Mouse (Mus musculus) neural tube, embryonic 12.5 days (tissue): ENCODE results near the gene Schip1. TPM values are rescaled to one million over a fixed set of nuclear protein-coding genes. Genes with fewer than 3 reads are reported as not detected.

Source experiments
- ATAC-seq: fragments of 200-750 bp; cut with Nextera tagmentation; 2 replicates; pipeline ENCODE4 v1.8.0; 2017; ENCODE audit warnings: low read depth, mild to moderate bottlenecking, moderate TSS enrichment, moderate library complexity; ENCODE audit not compliant: low FRiP score
- H3K27ac ChIP-seq: fragments of 300-500 bp; sonication (generic); 2 replicates; pipeline ENCODE4 v1.5.1; 2016
- H3K27me3 ChIP-seq: fragments of 300-500 bp; sonication (generic); replicated peaks from 2 replicates; pipeline ENCODE4 v1.6.1; 2016; ENCODE audit warnings: mild to moderate bottlenecking
- H3K36me3 ChIP-seq: fragments of 300-500 bp; sonication (generic); 2 replicates; pipeline ENCODE4 v1.6.1; 2016; ENCODE audit warnings: mild to moderate bottlenecking
- H3K4me1 ChIP-seq: fragments of 300-500 bp; sonication (generic); 2 replicates; pipeline ENCODE4 v1.6.1; 2016
- H3K4me2 ChIP-seq: fragments of 300-500 bp; sonication (generic); replicated peaks from 2 replicates; pipeline ENCODE4 v1.6.1; 2016; ENCODE audit warnings: mild to moderate bottlenecking
- H3K4me3 ChIP-seq: fragments of 300-500 bp; sonication (generic); 2 replicates; pipeline ENCODE4 v1.5.1; 2016
- H3K9ac ChIP-seq: fragments of 300-500 bp; sonication (generic); 2 replicates; pipeline ENCODE4 v1.6.1; 2016; ENCODE audit warnings: mild to moderate bottlenecking
- H3K9me3 ChIP-seq: fragments of 300-500 bp; sonication (generic); 2 replicates; pipeline ENCODE4 v1.6.1; 2016; ENCODE audit warnings: mild to moderate bottlenecking
- WGBS: fragments of 180-500 bp; shearing (Covaris S2); methylation state at CpG from one replicate; pipeline ENCODE4 v1.1.7; 2016; 5-methylcytosine and 5-hydroxymethylcytosine counted together
- polyA plus RNA-seq: library from polyadenylated mRNA; unstranded; fragments of >200 nt; fragmentation: Nextera tagmentation; extraction: Ambion mirVana; gene quantifications from 2 replicates; pipeline ENCODE4 v1.2.1, GENCODE M21; 2016

Schip1 gene
- polyA plus RNA-seq, 1 experiment from 2014 or later = 113 TPM

DNA sequence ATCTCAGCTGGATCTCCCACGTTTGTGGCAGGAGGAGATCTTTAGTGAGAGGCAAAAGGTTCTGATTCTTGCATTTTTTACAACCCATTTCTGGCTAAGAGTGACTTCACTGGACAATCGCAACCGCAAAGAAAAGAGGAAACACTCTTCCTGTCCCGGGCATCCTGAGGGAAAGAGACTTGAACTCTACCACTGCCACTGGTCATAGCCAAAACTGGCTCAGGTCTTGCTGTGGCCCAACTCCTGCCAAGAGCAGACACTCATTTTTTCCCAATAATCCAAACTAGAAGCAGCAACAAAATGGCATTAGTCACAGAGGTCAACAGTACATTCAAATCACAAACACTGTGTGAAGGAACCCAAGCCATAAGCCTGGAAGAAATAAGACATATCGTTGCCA lies 597.8 kb downstream of the Schip1 start:
- H3K9ac ChIP-seq = no peak overlapping the region
- WGBS = 84% methylated on average over 5 of the region's 5 CpGs
- no peaks in the 10 kb centered on the region for H3K27me3 ChIP-seq
- no peaks in the 10 kb centered on the region for H3K36me3 ChIP-seq
- H3K4me1 ChIP-seq = peaks cover 4% of the 10 kb centered on the region; the same call in 1 of the 2 replicates
- no peaks in the 10 kb centered on the region for H3K9me3 ChIP-seq
- no peak overlapping the region for H3K27ac ChIP-seq
- H3K4me2 ChIP-seq = no peak overlapping the region
- no peak for ATAC-seq
- H3K4me3 ChIP-seq = no peak overlapping the region

DNA sequence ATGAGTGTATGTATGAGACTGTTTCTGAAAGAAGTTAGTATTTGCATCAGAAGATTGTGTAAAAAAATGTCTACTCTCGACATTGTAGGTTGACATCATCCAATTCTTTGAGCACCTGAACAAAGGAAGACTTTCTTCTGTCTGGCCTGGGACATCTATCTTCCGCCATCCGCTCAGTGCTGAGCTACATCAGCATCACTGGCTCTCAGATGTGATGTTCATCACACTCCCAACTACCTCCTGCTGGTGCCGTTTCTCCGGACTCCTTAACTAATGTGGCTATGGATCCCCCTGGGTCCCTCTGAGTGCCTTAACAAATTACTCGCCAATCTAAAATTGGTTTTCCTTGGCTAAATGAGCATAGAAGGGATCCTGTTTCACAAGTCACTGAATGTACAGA lies 599.7 kb downstream of the Schip1 start:
- H3K27ac ChIP-seq = no peak overlapping the region
- 66% methylated on average over 6 of the region's 6 CpGs for WGBS
- no peak for ATAC-seq

DNA sequence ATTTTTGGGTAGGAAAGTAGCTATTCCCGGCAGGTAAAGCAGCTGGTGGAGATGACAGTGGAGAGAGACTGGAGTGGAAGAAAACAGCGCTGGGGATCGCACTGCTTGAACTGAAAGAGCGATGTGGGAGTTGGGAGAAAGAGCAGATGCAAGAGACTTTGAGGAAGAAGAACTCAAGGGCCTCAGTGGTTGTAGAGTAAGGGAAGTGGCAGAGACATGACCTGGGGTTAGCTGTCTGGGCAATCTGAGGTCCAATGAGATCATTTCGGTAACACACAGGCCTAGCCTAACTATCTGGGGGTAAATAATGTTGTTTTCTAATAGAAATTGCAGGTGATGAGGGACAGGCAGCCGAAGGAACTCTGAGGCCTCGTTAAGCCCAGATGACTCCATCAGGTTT lies 601.8 kb downstream of the Schip1 start:
- Histone ChIP-seq H3K27me3 (no peaks in the 10 kb centered on the region), H3K36me3 (no peaks in the 10 kb centered on the region), H3K9me3 (no peaks in the 10 kb centered on the region), H3K27ac (no peak overlapping the region), H3K4me3 (no peak overlapping the region), H3K4me1 (peaks cover 4% of the 10 kb centered on the region; the same call in 1 of the 2 replicates), H3K9ac (no peak overlapping the region), H3K4me2 (no peak overlapping the region)
- WGBS = 96% methylated on average over 7 of the region's 7 CpGs
- no peak for ATAC-seq

More for the DNA sequence above, 599.7 kb downstream of the Schip1 start:
- H3K9me3 ChIP-seq = no peaks in the 10 kb centered on the region
- H3K9ac ChIP-seq = no peak overlapping the region
- no peak overlapping the region for H3K4me3 ChIP-seq
- H3K27me3 ChIP-seq = no peaks in the 10 kb centered on the region
- H3K4me2 ChIP-seq = no peak overlapping the region
- no peaks in the 10 kb centered on the region for H3K36me3 ChIP-seq
- peaks cover 4% of the 10 kb centered on the region; the same call in 1 of the 2 replicates for H3K4me1 ChIP-seq

- no peak overlapping the region for H3K4me2 ChIP-seq
- H3K36me3 ChIP-seq = no peaks in the 10 kb centered on the region
- H3K27me3 ChIP-seq = no peaks in the 10 kb centered on the region
- 94% methylated on average over 1 of the region's 1 CpGs for WGBS
- no peak overlapping the region for H3K4me3 ChIP-seq
- peaks cover 4% of the 10 kb centered on the region; the same call in 1 of the 2 replicates for H3K4me1 ChIP-seq
- no peak overlapping the region for H3K9ac ChIP-seq
- no peaks in the 10 kb centered on the region for H3K9me3 ChIP-seq
- H3K27ac ChIP-seq = no peak overlapping the region
- no peak for ATAC-seq
Observed at GRCm38 (mm10) chr3:68667852-68668251, 603.2 kb downstream of the Schip1 start.

DNA sequence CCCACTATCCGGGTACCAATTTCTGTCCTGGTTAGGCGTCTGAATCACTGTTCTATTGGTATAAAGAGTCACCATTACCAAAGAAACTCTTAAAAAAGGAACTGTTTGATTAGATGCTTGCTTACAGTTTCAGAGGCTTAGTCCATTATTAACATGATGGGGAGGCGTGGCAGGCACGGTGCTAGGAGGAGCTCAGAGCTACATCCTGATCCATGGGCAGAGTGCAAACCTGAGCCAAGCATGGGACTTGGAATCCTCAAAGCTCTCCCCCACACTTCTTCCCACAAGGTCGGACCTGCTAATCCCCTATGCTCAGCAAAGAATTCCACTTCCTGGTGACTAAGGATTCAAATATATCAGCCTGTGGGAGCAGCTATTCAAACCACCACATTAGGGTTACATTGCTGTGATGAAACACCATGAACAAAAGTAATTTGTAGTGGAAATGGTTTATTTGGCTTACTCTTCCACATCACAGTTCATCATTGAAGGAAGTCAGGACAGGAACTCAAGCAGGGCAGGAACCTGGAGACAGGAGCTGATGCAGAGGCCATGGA lies 604.9 kb downstream of the Schip1 start:
- Histone ChIP-seq H3K27ac (no peak overlapping the region), H3K9ac (no peak overlapping the region), H3K9me3 (no peaks in the 10 kb centered on the region), H3K27me3 (no peaks in the 10 kb centered on the region), H3K36me3 (no peaks in the 10 kb centered on the region), H3K4me1 (no peaks in the 10 kb centered on the region), H3K4me2 (no peak overlapping the region), H3K4me3 (no peak overlapping the region)
- whole genome bisulfite sequencing = 87% methylated on average over 5 of the region's 5 CpGs
- no peak for ATAC-seq

DNA sequence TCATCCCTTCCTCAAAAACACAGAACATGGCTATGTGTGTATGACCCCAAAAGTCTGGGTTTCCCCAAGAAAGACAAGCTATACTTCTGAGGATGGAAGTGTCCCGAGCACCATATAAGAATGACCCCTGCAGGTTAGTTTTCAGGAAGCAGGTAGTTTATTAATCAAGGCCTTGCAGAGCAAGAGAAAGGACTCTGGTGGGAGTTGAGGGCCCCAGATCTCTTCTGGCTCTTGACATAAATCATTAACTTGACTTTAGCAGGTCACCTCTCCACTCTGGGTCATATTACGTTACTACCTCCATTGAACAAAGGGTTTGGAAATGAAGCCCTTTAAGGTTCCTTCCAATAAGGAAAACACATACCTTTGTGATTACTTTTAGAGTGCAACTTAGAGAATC lies 610.1 kb downstream of the Schip1 start:
- Histone ChIP-seq H3K4me2 (no peak overlapping the region), H3K9me3 (no peaks in the 10 kb centered on the region), H3K4me1 (no peaks in the 10 kb centered on the region), H3K36me3 (no peaks in the 10 kb centered on the region), H3K4me3 (no peak overlapping the region), H3K9ac (no peak overlapping the region), H3K27me3 (no peaks in the 10 kb centered on the region), H3K27ac (no peak overlapping the region)
- WGBS = 78% methylated on average over 2 of the region's 2 CpGs
- no peak for ATAC-seq

DNA sequence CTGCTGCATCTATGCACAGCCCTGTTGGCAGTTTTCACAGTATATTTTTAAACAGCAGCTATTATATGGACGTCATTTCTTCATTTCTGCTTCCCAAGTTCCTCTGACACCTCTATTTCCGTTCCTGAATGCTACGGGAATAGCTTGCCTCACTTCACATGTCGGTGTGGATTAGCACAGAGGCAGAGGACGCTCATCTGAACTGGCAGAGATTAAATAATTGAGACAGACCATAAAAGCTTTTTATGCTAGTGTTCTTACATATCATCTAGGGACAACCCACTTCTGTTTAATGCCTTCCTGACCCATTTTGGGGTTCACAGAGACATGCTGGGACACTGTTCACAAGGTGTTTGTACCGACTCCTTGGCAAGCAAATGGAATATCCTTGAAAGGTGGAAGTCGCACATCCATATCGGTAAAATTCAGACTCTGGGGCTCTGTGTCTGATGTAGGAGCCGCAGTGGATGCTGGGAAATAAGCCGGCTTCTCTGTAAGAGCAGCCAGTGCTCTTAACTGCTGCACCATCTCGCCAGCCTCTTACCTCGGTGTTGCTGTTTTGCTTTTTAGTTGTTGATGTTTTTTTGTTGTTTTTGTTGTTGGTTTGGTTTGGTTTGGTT lies 610.7 kb downstream of the Schip1 start:
- Histone ChIP-seq H3K27ac (no peak overlapping the region), H3K9me3 (no peaks in the 10 kb centered on the region), H3K27me3 (no peaks in the 10 kb centered on the region), H3K4me3 (no peak overlapping the region), H3K4me2 (no peak overlapping the region), H3K9ac (no peak overlapping the region), H3K4me1 (no peaks in the 10 kb centered on the region), H3K36me3 (no peaks in the 10 kb centered on the region)
- no peak for ATAC-seq
- 90% methylated on average over 12 of the region's 12 CpGs for WGBS

Other genes with a start within 250 kb of the Schip1 start
- gene Iqcj, start 172.6 kb upstream of the Schip1 start, polyA plus RNA-seq = 0.22 and 0.52 TPM in 2 replicates
- 1.3 and 2.6 TPM in 2 replicates for gene Iqschfp, start 172.6 kb upstream of the Schip1 start, polyA plus RNA-seq